Mouse (Mus musculus) E14TG2a.4 (cell line): ENCODE results near the gene Rps15.
A peak's percentile ranks its signal among the peaks of the same experiment; 100 is the strongest.

Experiments used
- H3K27me3 ChIP-seq: 2 replicates; pipeline ENCODE4 v1.6.1; 2014; ENCODE audit warnings: low read length, control low read depth; ENCODE audit not compliant: insufficient read depth
- H3K36me3 ChIP-seq: 2 replicates; pipeline ENCODE4 v1.6.1; 2014; ENCODE audit warnings: low read length, control low read depth; ENCODE audit not compliant: insufficient read depth
- H3K4me1 ChIP-seq: replicated peaks from 2 replicates; pipeline ENCODE4 v1.6.1; 2014; ENCODE audit warnings: low read depth, low read length, control low read depth
- H3K4me3 ChIP-seq: replicated peaks from 2 replicates; pipeline ENCODE4 v1.5.1; 2014; ENCODE audit warnings: mild to moderate bottlenecking, low read length
- H3K9me3 ChIP-seq: 2 replicates; pipeline ENCODE4 v1.6.1; 2014; ENCODE audit warnings: low read length, control low read depth
- CTCF ChIP-seq: conservative IDR thresholded peaks from 2 replicates; pipeline ENCODE4 v1.5.1; 2014; ENCODE audit warnings: low read length
- NANOG ChIP-seq: IDR thresholded peaks from 2 replicates; pipeline ENCODE4 v1.6.1; 2014; ENCODE audit warnings: borderline replicate concordance, low read length, mixed read lengths
- POU5F1 ChIP-seq: IDR thresholded peaks from 2 replicates; pipeline ENCODE4 v1.6.1; 2014; ENCODE audit warnings: low read length, borderline replicate concordance

Gene Rps15

DNA sequence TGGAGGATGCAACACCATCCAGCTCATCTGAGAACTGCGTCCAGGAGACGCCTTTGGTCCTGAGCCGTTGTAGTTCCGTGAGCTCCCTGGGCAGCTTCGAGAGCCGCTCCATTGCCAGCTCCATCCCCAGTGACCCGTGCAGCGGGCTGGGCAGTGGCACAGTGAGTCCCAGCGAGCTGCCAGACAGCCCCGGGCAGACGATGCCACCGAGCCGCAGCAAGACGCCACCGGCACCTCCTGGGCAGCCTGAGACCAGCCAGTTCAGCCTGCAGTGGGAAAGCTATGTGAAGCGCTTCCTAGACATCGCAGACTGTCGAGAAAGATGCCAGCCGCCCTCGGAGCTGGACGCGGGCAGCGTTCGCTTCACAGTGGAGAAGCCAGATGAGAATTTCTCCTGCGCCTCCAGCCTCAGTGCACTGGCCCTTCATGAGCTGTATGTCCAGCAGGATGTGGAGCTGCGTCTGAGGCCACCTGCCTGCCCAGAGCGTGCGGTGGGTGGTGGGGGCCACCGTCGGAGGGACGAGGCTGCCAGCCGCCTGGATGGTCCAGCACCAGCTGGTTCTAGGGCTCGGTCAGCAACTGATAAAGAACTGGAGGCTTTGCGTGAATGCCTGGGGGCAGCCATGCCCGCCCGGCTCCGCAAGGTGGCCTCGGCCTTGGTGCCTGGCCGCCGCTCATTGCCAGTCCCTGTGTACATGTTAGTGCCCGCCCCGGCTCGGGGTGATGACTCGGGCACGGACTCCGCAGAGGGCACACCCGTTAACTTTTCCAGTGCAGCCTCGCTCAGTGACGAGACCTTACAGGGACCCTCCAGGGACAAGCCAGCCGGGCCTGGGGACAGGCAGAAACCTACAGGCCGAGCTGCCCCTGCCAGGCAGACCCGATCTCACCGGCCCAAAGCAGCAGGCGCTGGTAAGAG lies 20.6 kb downstream of the Rps15 start:
- H3K4me3 ChIP-seq: peak overlapping the region; percentile 77
- no peaks in the 10 kb centered on the region for H3K9me3 ChIP-seq
- peaks cover 78% of the 10 kb centered on the region for H3K27me3 ChIP-seq
- TF ChIP-seq POU5F1: no peak
- TF ChIP-seq NANOG: no peak
- TF ChIP-seq CTCF: no peak
- H3K4me1 ChIP-seq: peaks cover 77% of the 10 kb centered on the region
- peaks cover 7% of the 10 kb centered on the region for H3K36me3 ChIP-seq

DNA sequence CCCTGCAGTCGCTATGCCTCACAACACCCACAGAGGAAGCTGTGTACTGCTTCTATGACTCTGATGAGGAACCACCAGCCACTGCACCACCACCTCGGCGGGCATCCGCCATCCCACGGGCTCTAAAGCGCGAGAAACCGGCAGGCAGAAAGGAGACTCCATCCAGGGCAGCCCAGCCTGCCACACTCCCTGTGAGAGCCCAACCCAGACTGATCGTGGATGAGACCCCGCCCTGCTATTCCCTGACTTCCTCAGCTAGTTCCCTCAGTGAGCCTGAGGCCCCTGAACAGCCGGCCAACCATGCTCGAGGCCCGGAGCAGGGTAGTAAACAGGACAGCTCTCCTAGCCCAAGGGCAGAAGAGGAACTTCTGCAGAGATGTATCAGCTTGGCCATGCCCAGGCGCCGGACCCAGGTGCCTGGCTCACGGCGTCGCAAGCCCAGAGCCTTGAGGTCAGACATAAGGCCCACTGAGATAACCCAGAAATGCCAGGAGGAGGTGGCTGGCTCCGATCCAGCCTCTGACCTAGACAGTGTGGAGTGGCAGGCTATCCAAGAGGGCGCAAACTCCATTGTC lies 21.5 kb downstream of the Rps15 start:
- Histone ChIP-seq H3K27me3 (peaks cover 75% of the 10 kb centered on the region), H3K36me3 (peaks cover 16% of the 10 kb centered on the region), H3K4me1 (peaks cover 84% of the 10 kb centered on the region), H3K4me3 (peak overlapping the region; percentile 77), H3K9me3 (no peaks in the 10 kb centered on the region)
- TF ChIP-seq NANOG (no peak), CTCF (no peak), POU5F1 (no peak)

DNA sequence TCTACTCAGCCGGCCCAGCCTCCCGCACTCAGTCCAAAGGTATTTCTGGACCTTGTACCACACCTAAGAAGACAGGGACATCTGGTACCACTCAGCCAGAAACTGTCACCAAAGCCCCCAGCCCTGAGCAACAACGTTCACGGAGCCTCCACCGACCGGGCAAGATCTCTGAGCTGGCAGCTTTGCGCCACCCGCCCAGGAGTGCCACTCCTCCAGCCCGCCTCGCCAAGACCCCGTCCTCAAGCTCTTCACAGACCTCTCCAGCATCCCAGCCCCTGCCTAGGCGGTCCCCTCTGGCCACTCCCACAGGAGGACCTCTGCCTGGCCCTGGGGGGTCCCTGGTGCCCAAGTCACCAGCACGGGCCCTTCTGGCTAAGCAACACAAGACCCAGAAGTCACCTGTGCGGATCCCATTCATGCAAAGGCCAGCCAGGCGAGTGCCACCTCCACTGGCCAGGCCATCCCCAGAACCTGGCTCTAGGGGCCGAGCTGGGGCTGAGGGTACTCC lies 22.3 kb downstream of the Rps15 start:
- peaks cover 67% of the 10 kb centered on the region for H3K27me3 ChIP-seq
- peaks cover 92% of the 10 kb centered on the region for H3K4me1 ChIP-seq
- peaks cover 24% of the 10 kb centered on the region for H3K36me3 ChIP-seq
- peak overlapping the region; percentile 77 for H3K4me3 ChIP-seq
- no peak for TF ChIP-seq NANOG
- TF ChIP-seq POU5F1: no peak
- no peak for TF ChIP-seq CTCF
- no peaks in the 10 kb centered on the region for H3K9me3 ChIP-seq

DNA sequence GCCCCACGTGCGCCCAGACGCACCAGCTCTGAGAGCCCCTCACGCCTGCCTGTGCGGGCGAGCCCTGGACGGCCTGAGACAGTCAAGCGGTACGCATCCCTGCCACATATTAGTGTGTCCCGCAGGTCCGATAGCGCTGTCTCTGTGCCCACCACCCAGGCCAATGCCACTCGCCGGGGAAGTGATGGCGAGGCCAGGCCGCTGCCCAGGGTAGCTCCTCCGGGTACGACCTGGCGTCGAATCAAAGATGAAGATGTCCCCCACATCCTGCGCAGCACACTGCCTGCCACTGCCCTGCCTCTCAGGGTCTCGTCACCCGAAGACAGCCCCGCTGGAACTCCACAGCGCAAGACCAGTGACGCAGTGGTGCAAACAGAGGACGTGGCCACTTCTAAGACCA lies 23.1 kb downstream of the Rps15 start:
- peak overlapping the region; percentile 77 for H3K4me3 ChIP-seq
- H3K4me1 ChIP-seq: peaks cover 92% of the 10 kb centered on the region
- TF ChIP-seq CTCF: no peak
- no peak for TF ChIP-seq NANOG
- no peak for TF ChIP-seq POU5F1
- H3K9me3 ChIP-seq: no peaks in the 10 kb centered on the region
- H3K36me3 ChIP-seq: peaks cover 25% of the 10 kb centered on the region
- H3K27me3 ChIP-seq: peaks cover 62% of the 10 kb centered on the region

DNA sequence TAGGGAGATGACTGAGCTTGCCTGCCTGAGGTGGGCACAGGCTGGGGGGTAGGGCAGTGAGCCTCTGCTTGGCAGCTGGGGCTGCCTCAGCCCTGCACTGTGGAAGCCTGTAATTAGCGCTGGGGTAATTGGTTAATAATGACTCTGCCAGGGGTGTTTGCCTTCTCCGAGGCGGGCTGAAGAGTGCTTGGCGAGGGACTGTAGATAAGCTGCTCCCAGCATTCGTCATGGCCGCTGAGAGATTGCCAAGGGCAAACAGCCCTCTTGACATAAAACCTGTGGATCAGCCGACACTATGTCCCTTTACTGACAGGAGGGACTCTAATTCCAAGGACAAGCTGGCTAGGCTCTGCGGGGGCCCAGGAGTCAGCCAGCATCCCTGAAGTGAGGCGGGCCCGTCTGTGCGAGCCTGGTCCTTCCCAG lies 24.1 kb downstream of the Rps15 start:
- TF ChIP-seq NANOG: no peak
- no peak for TF ChIP-seq POU5F1
- no peak for TF ChIP-seq CTCF
- Histone ChIP-seq H3K27me3 (peaks cover 51% of the 10 kb centered on the region), H3K36me3 (peaks cover 25% of the 10 kb centered on the region), H3K4me3 (0 out of 2 replicates have a peak overlapping the region, but pooled peaks have one; percentile 77), H3K4me1 (peaks cover 92% of the 10 kb centered on the region), H3K9me3 (no peaks in the 10 kb centered on the region)

DNA sequence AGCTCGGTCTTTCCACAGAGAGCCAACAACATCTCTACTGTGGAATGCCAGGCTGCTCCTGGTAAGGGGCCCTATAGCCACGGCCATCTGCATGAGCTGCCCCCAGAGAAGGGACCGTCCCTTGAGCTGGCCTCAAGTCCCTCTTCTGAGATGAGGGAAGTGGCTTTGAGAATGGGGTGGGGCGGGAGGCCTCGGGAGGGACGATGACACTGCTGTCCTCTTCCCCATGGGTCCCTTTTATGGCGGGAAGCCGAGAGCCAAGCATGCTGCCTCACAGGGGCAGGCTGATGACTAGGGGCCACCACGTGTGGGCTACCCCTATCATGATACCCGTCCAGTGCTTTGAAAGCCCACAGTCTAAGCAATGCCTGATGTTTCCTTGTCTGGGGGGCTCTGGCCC lies 24.8 kb downstream of the Rps15 start:
- Histone ChIP-seq H3K9me3 (no peaks in the 10 kb centered on the region), H3K27me3 (peaks cover 47% of the 10 kb centered on the region), H3K4me3 (no peak overlapping the region), H3K36me3 (peaks cover 25% of the 10 kb centered on the region), H3K4me1 (peaks cover 91% of the 10 kb centered on the region)
- TF ChIP-seq CTCF (no peak), POU5F1 (no peak), NANOG (no peak)

- H3K36me3 ChIP-seq: peaks cover 25% of the 10 kb centered on the region
- no peak for TF ChIP-seq NANOG
These were observed 28.1 kb downstream of the Rps15 start, which contains the start of gene 2310011J03Rik for GRCm38 (mm10) chr10:80320340-80320760. Gene 2310011J03Rik, minus strand, starts transcription at chr10:80320537.

DNA sequence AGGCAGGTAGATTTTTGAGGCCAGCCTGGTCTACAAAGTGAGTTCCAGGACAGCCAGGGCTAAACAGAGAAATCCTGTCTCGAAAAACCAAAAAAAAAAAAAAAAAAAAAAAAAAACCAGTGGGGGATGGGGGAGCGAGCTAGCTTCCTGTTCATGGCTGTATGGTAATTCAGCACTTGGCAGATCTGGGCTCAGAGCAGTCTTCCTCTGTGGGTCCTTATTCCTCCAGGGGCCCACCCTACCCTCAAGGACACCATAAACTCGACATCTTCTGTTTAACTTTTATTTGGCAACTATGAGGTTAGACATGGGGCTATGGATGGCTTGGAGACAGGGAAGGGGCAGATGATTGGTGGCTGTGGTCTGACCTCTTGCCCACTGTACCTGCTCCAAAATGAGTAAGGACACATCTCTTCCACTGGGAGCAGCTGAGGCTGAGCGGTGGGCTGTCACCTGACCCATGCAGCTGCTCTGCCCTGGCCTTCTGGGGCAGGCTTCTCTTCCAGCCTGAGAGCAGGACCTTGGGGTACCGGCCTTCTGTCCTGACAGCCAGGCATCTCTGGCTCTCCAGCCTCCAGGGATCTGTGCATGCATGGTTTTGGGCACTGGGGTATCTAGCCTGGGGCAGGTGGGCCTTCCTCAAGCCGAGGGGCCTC lies 28.9 kb downstream of the Rps15 start:
- TF ChIP-seq CTCF (no peak), POU5F1 (no peak), NANOG (no peak)
- peaks cover 84% of the 10 kb centered on the region for H3K4me1 ChIP-seq
- peaks cover 25% of the 10 kb centered on the region for H3K36me3 ChIP-seq
- peak overlapping the region; percentile 96 for H3K4me3 ChIP-seq
- H3K27me3 ChIP-seq: peaks cover 41% of the 10 kb centered on the region
- no peaks in the 10 kb centered on the region for H3K9me3 ChIP-seq

More at GRCm38 (mm10) chr10:80320340-80320760, 28.1 kb downstream of the Rps15 start, which contains the start of gene 2310011J03Rik:
- Histone ChIP-seq H3K4me1 (peaks cover 85% of the 10 kb centered on the region), H3K4me3 (peak within 1 kb of the TSS; percentile 96), H3K27me3 (peaks cover 41% of the 10 kb centered on the region), H3K9me3 (no peaks in the 10 kb centered on the region)
